Mouse (Mus musculus) kidney, embryonic 16.5 days (tissue): ENCODE measurements around the gene Cc2d1a. TPM values are rescaled to one million over a fixed set of nuclear protein-coding genes. Genes with fewer than 3 reads are reported as not detected.

Experiments used
- ATAC-seq: fragments of 200-750 bp; cut with Nextera tagmentation; 2 replicates; pipeline ENCODE4 v1.8.0; 2017; ENCODE audit warnings: moderate TSS enrichment; ENCODE audit not compliant: low FRiP score, low TSS enrichment
- H3K27ac ChIP-seq: fragments of 300-500 bp; sonication (generic); 2 replicates; pipeline ENCODE4 v1.5.1; 2014; ENCODE audit warnings: low read length
- H3K27me3 ChIP-seq: fragments of 300-500 bp; sonication (generic); 2 replicates; pipeline ENCODE4 v1.6.1; 2014; ENCODE audit warnings: low read length, control low read depth, mixed read lengths; ENCODE audit not compliant: insufficient read depth
- H3K36me3 ChIP-seq: fragments of 300-500 bp; sonication (generic); 2 replicates; pipeline ENCODE4 v1.6.1; 2014; ENCODE audit warnings: low read length, control low read depth, mixed read lengths; ENCODE audit not compliant: insufficient read depth
- H3K4me1 ChIP-seq: fragments of 300-500 bp; sonication (generic); 2 replicates; pipeline ENCODE4 v1.6.1; 2014; ENCODE audit warnings: low read length, control low read depth, mixed read lengths; ENCODE audit not compliant: insufficient read depth
- H3K4me2 ChIP-seq: fragments of 300-500 bp; sonication (generic); replicated peaks from 2 replicates; pipeline ENCODE4 v1.6.1; 2014; ENCODE audit warnings: low read depth, low read length
- H3K4me3 ChIP-seq: fragments of 300-500 bp; sonication (generic); 2 replicates; pipeline ENCODE4 v1.5.1; 2014; ENCODE audit warnings: mild to moderate bottlenecking, low read length
- H3K9ac ChIP-seq: fragments of 300-500 bp; sonication (generic); replicated peaks from 2 replicates; pipeline ENCODE4 v1.6.1; 2014; ENCODE audit warnings: low read length
- H3K9me3 ChIP-seq: fragments of 300-500 bp; sonication (generic); 2 replicates; pipeline ENCODE4 v1.6.1; 2016; ENCODE audit warnings: low read length, control low read depth
- WGBS: fragments of 180-500 bp; shearing (Covaris S2); extraction: QIAGEN DNeasy Blood & Tissue Kit; methylation state at CpG from one replicate; pipeline ENCODE4 v1.1.7; 2014; 5-methylcytosine and 5-hydroxymethylcytosine counted together
- microRNA counts: library from miRNA; unstranded; fragments of <30 nt; microRNA quantifications from one replicate; lab custom pipeline; 2016
- microRNA-seq: library from miRNA; unstranded; fragments of <30 nt; microRNA quantifications from one replicate; pipeline ENCODE4, GENCODE M21; 2016
- polyA plus RNA-seq: library from polyadenylated mRNA; unstranded; fragments of >200 nt; fragmentation: Nextera tagmentation; extraction: Ambion mirVana; gene quantifications from 2 replicates; pipeline ENCODE4 v1.2.1, GENCODE M21; 2015

The Cc2d1a gene
- polyA plus RNA-seq, 1 experiment from 2014 or later = 31.1 TPM

DNA sequence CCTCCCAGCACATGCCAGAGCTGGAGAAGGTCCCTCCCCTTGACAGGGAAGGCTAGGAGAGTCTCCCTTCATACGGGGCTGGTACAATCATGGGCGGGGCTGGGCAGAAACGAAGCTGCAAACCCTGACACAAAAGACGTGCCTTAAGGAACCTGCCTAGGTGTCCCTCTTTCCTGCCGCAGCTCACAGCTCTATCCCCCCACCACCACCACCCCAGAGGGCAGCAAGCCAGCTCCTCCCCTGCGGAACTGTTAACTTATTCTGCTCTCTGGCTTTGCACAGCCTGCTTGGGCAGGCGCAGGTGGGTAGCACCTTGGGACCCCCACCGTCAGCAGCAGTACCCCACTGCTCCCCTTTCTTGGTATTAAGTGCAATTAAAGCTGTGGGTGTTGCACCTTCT, 51.7 kb downstream of the Cc2d1a start:
- no peak for ATAC-seq
- no peaks in the 10 kb centered on the region for H3K9me3 ChIP-seq
- H3K27me3 ChIP-seq = no peaks in the 10 kb centered on the region
- WGBS = 71% methylated on average over 8 of the region's 8 CpGs
- H3K9ac ChIP-seq = no peak overlapping the region
- H3K36me3 ChIP-seq = peaks cover 57% of the 10 kb centered on the region
- H3K4me1 ChIP-seq = no peaks in the 10 kb centered on the region
- no peak overlapping the region for H3K27ac ChIP-seq
- no peak overlapping the region for H3K4me3 ChIP-seq
- H3K4me2 ChIP-seq = no peak overlapping the region

DNA sequence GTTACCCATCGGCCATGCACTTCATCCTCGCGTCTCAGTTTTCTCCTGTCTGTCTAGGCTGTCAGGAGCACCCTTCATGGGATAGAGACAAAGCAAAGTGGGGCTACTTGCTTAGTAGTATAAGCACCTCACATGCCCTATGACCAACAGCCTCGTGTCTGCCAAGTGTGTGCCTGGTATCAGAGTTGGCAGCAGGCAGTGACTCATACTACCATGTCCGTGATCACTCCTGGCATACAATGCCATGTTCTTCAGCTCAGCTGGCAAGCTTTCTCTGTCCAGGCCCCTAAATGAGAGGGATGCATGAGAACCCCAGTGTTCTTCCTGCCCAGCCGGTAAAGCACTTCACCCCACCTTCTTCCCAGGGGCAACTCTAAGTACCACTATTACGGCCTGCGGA, 57.2 kb downstream of the Cc2d1a start:
- Histone ChIP-seq H3K4me1 (no peaks in the 10 kb centered on the region), H3K36me3 (peaks cover 63% of the 10 kb centered on the region), H3K27ac (no peak overlapping the region), H3K9ac (no peak overlapping the region), H3K4me2 (no peak overlapping the region), H3K27me3 (no peaks in the 10 kb centered on the region), H3K9me3 (no peaks in the 10 kb centered on the region), H3K4me3 (no peak overlapping the region)
- ATAC-seq = no peak
- WGBS = 90% methylated on average over 8 of the region's 8 CpGs

DNA sequence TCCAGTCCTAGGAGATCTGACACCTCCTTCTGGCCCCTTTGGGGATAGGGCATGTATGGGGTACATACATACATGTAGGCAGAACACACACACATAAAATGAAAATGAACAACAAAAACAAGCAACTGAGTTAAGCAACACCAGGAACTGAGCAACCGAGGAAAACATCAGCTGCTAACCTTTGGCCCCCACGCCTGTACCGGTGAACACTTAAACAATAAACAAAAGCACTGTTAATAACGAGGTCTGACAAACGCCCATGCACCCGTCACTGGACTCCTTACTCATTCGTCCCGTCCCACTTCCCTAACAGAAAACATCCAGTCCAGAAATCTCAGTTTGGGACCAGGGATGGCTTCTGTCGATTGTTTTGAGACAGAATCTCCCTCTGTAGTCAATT, 58.5 kb downstream of the Cc2d1a start:
- peaks cover 56% of the 10 kb centered on the region for H3K36me3 ChIP-seq
- H3K27me3 ChIP-seq = no peaks in the 10 kb centered on the region
- no peak overlapping the region for H3K9ac ChIP-seq
- no peaks in the 10 kb centered on the region for H3K9me3 ChIP-seq
- no peak overlapping the region for H3K27ac ChIP-seq
- 75% methylated on average over 9 of the region's 9 CpGs for WGBS
- H3K4me3 ChIP-seq = no peak overlapping the region
- ATAC-seq = no peak
- peaks cover 4% of the 10 kb centered on the region; the same call in 1 of the 2 replicates for H3K4me1 ChIP-seq
- no peak overlapping the region for H3K4me2 ChIP-seq

DNA sequence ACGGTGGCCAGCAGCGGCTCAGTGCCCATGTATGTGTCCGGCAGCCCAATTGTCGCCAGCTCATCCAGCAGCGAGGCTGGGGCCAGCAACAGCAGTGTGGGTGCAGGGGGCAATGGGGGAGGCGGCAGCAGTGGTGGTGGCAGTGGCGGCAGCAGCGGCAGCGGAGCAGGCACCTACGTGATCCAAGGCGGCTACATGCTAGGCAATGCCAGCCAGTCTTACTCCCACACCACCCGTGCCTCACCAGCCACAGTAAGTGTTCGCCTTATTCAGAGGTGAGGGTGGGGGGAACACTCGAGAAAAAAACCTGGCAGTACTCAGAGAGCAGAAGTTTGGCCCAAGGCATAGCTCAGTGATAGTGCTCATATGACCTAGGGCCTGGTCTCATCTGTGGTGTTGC, 59.9 kb downstream of the Cc2d1a start:
- ATAC-seq = no peak
- H3K36me3 ChIP-seq = peaks cover 63% of the 10 kb centered on the region
- WGBS = 89% methylated on average over 14 of the region's 14 CpGs
- H3K4me2 ChIP-seq = no peak overlapping the region
- no peak overlapping the region for H3K9ac ChIP-seq
- H3K27me3 ChIP-seq = no peaks in the 10 kb centered on the region
- H3K27ac ChIP-seq = no peak overlapping the region
- no peak overlapping the region for H3K4me3 ChIP-seq
- H3K9me3 ChIP-seq = no peaks in the 10 kb centered on the region
- peaks cover 4% of the 10 kb centered on the region; the same call in 1 of the 2 replicates for H3K4me1 ChIP-seq

DNA sequence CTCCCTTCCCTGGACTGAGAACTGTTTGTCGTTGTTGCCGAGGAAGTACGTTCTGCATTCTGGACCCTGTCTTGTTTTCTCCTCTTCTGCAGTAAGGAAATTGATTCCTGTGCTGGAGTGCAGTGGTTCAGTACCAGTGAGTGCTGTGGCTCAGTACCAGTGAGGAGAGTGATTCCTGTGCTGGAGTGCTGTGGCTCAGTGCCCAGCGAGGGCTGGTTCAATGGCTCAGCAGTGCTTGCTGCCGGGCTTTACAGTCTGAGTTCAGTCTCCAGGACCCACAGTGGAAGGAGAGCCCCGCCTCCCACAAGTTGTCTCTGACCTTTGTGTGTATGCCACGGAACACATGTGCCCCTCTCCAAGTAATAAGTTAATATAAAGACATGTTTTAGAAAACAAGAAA, 60.6 kb downstream of the Cc2d1a start:
- Histone ChIP-seq H3K4me2 (no peak overlapping the region), H3K9me3 (no peaks in the 10 kb centered on the region), H3K27ac (no peak overlapping the region), H3K4me3 (no peak overlapping the region), H3K36me3 (peaks cover 66% of the 10 kb centered on the region), H3K9ac (no peak overlapping the region), H3K4me1 (peaks cover 4% of the 10 kb centered on the region; the same call in 1 of the 2 replicates), H3K27me3 (no peaks in the 10 kb centered on the region)
- ATAC-seq = no peak
- 79% methylated on average over 7 of the region's 7 CpGs for WGBS

DNA sequence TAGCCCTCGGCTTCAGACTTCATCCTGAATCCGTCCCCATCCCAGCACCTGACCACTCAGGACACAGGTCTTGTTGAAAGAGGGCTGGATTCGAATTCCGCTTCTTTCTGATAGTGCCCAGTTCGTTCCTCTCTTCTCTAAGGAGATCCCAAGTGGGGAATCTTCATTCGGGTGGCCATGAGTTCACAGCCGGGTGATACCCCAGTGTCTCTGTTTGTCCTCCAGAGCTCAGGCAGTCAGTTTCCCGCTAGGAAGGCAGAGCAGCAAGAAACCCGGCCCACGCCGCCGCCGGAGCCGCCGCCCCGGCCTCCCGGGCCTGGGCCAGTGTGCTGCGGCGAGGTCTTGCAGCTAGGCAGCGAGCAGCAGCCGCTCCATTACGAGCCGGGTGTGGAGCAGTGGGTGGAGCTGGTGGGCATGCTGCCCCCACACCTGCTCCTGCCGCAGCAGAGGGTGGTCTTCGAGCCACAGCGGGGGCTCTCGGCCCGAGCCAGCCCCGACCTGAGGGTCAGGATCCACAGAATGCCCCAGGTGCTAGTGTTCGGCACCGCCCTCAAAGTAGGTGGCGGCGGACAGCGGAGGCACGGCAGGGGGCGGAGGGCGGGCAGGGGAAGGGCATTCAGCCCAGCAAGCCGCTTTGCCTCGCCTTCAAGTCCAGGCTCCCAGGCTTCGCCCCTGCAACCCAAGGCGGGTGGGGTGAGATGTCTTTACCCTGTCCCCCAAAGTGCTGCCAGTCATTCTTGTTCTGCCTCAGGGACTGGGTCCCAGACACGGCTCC, 63.2 kb downstream of the Cc2d1a start:
- no peak for ATAC-seq
- peaks cover 77% of the 10 kb centered on the region for H3K36me3 ChIP-seq

DNA sequence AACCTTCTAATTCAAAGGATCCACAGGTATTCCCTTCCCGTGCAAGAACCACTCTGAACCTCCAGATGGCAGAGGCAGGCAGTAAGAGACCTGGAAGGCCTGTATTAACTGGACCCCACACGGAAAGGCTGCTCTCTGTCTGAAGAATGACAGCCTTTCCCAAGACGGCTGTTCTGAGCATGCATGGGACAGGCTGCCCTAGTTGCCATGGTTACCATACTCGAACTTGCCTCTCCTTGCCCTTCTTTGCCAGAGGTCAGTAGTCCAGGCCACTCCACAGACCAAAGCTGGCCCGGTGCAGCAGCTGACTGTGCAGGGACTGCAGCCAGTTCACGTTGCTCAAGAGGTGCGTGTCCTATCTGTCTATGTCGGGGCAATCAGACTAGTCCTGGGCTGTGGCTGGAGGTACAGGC, 63.9 kb downstream of the Cc2d1a start:
- Histone ChIP-seq H3K4me1 (peaks cover 4% of the 10 kb centered on the region; the same call in 1 of the 2 replicates), H3K4me2 (no peak overlapping the region), H3K9ac (peak overlapping the region; percentile 46; the same call in 1 of the 2 replicates), H3K27ac (no peak overlapping the region), H3K27me3 (no peaks in the 10 kb centered on the region), H3K9me3 (no peaks in the 10 kb centered on the region), H3K4me3 (no peak overlapping the region), H3K36me3 (peaks cover 70% of the 10 kb centered on the region)
- WGBS = 39% methylated on average over 8 of the region's 8 CpGs
- ATAC-seq = peak; percentile 47

More for the DNA sequence above, 63.2 kb downstream of the Cc2d1a start:
- Histone ChIP-seq H3K9ac (no peak overlapping the region), H3K4me1 (peaks cover 4% of the 10 kb centered on the region; the same call in 1 of the 2 replicates), H3K4me2 (peak overlapping the region; percentile 21; the same call in 1 of the 2 replicates), H3K27ac (no peak overlapping the region), H3K27me3 (no peaks in the 10 kb centered on the region), H3K9me3 (no peaks in the 10 kb centered on the region), H3K4me3 (no peak overlapping the region)
- WGBS = 55% methylated on average over 42 of the region's 42 CpGs

MicroRNA genes within 50 kb of the gene (microRNA counts, 519-probe panel; counts per million panel counts)
- microRNA mmu-miR-181c (lab: Ali Mortazavi, UCI) (2,766 counts per million, percentile 66 among the panel's probes with 10 or more counts), microRNA mmu-miR-709 (lab: Ali Mortazavi, UCI) (2,491 counts per million, percentile 61 among the panel's probes with 10 or more counts)

Small RNA genes within 50 kb of the gene (microRNA-seq; reads per million reads assigned to microRNA genes)
- gene Gm25110 = not detected
- 4,506 reads per million, percentile 91 among the genes with 10 or more reads in this experiment for gene Mir181c
- 3,520 reads per million, percentile 89 among the genes with 10 or more reads in this experiment for gene Mir181d
- not detected for gene Mir709

Other genes starting within 250 kb of the Cc2d1a start
- 17.8 and 19.6 TPM in 2 replicates for gene Adgrl1, start 247.8 kb downstream of the Cc2d1a start, polyA plus RNA-seq
- gene Gm10644, start 192.7 kb downstream of the Cc2d1a start, polyA plus RNA-seq = 0.85 and 1.0 TPM in 2 replicates
- gene Asf1b, start 192.4 kb downstream of the Cc2d1a start, polyA plus RNA-seq = 58.2 and 65.1 TPM in 2 replicates
- gene Prkaca, start 174.9 kb downstream of the Cc2d1a start, polyA plus RNA-seq = 105 and 143 TPM in 2 replicates
- 9.4 and 11.6 TPM in 2 replicates for gene Samd1, start 150.3 kb downstream of the Cc2d1a start, polyA plus RNA-seq
- gene 1700067K01Rik, start 146.4 kb downstream of the Cc2d1a start, polyA plus RNA-seq = 0.51 and 1.1 TPM in 2 replicates
- 7.5 and 9.0 TPM in 2 replicates for gene 2210011C24Rik, start 135.8 kb downstream of the Cc2d1a start, polyA plus RNA-seq
- gene Palm3, start 126.5 kb downstream of the Cc2d1a start, polyA plus RNA-seq = 15.5 and 16.7 TPM in 2 replicates
- gene Il27ra, start 105.3 kb downstream of the Cc2d1a start, polyA plus RNA-seq = 2.9 TPM in 2 replicates
- gene Rln3, start 102.9 kb downstream of the Cc2d1a start, polyA plus RNA-seq = not detected in 2 replicates
- 1.2 TPM in 2 replicates for gene Gm10643, start 82.8 kb downstream of the Cc2d1a start, polyA plus RNA-seq
- 10.5 and 11.2 TPM in 2 replicates for gene Rfx1, start 81.1 kb downstream of the Cc2d1a start, polyA plus RNA-seq
- 11.0 and 11.3 TPM in 2 replicates for gene Dcaf15, start 43.2 kb downstream of the Cc2d1a start, polyA plus RNA-seq
- gene Podnl1, start 21.9 kb downstream of the Cc2d1a start, polyA plus RNA-seq = 0.24 and 0.30 TPM in 2 replicates
- 1.7 and 1.9 TPM in 2 replicates for gene 4930432K21Rik, start 89 bp upstream of the Cc2d1a start, polyA plus RNA-seq
- gene Nanos3, start 37.3 kb upstream of the Cc2d1a start, polyA plus RNA-seq = 2.6 and 3.1 TPM in 2 replicates
- gene Zswim4, start 89.1 kb upstream of the Cc2d1a start, polyA plus RNA-seq = 18.3 and 18.5 TPM in 2 replicates
- gene D8Ertd738e, start 101.8 kb upstream of the Cc2d1a start, polyA plus RNA-seq = 321 and 330 TPM in 2 replicates
- gene Mri1, start 109.4 kb upstream of the Cc2d1a start, polyA plus RNA-seq = 70.1 and 71.1 TPM in 2 replicates
- 20.5 and 22.6 TPM in 2 replicates for gene Ccdc130, start 122.4 kb upstream of the Cc2d1a start, polyA plus RNA-seq
- gene Cacna1a, start 240.5 kb upstream of the Cc2d1a start, polyA plus RNA-seq = 2.0 and 3.0 TPM in 2 replicates